Mouse (Mus musculus): Measurements from ENCODE around the gene Ndufv1. TPM values are rescaled to one million over a fixed set of nuclear protein-coding genes. Genes with fewer than 3 reads are reported as not detected.
"Not testable (repeated sequence)": the region's sequence is repeated elsewhere in the genome, so short reads cannot be mapped to it uniquely, and the experiment has no call there.

Ndufv1 gene
- total RNA-seq, 2 experiments from 2014 or later: 359 to 601 TPM

DNA sequence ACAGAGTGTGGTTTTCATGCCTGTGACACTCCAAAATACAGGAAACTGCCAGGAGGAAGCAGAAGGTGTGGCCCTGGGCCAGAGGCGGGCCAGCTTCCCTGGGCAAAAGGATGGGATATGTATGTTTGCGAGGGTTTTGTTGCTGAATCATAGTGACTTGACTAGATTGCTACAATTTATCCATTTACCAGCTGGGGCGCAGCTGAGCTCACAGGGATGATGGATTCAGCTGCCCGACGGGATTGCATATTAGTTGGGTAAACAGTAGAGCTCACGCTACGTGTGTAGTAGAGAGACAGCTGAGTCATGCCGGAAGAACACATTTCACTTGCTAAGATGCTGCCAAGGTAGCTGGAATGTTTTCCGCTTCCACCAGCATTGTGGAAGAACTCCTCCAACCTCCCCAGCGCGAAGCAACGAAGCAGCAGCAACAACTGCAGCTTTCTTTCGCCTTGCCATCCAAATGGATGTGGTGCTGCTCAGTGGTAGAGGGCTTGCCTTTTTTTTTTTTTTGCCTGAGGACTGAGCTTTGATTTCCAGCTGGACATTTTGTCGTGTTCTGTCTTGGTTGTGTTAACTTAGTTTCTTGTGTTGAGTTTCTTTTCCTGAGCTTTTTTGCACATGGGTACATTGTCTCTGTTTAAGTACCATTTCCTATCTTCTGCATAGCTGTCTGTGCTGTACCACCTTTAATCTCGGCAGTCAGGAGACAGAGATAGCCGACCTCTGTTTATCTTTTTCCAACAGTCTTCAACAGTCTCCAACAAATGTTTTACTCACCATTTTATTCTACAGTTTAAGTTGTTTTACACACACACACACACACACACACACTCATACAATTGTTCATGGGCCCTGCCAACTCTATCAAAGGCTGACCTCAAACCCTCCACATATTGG lies 33.6 kb upstream of the Ndufv1 start, which contains the start of gene Gstp2:
Gene Gstp2 (minus strand): TSS at position 58 of the 900 bp plus-strand sequence.
- DNase-seq (ENCODE audit: low spot score in 2 of 2): peak; percentile 58 to 65

DNA sequence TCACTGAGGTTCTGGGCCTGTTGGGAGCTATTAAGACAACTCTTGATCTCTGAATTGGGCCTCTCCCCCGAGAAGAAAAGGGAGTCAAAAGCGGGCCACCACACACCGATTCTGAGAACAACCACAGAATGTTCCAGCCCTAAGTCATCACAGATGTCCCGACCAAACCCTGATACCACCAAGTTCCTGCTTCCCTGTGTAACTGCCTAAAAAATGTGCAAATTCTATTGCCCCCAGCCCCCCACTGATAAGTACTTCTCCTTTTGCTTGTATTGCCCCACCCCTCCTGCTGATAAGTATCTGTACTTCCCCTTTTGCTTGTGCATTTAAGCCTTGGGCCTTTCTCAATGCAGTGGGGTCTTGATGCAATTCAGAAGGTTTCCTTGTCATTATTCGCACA lies 31.5 kb upstream of the Ndufv1 start:
- not testable (repeated sequence) for DNase-seq (ENCODE audit: low spot score in 2 of 2)

DNA sequence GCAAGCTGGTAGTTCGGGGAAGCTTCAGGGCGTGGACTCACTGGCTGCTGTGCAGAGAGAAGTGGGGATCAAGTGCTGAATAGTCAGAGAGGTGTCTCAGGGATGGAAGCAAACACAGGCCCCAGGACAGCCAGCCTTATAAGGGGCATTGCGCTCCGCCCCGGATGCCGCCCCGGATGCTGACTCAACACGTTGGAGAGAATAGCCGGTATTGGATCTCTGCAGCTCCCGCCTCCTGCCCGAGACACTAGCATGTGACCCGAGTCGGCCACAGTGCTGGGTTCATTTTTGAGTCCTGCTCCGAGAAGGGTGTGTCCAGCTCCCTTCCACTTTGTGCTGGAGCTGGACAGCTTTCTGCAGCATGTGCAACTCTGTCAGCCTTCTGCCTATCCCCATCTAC lies 29.5 kb upstream of the Ndufv1 start:
- no peak for DNase-seq (ENCODE audit: low spot score in 2 of 2)

DNA sequence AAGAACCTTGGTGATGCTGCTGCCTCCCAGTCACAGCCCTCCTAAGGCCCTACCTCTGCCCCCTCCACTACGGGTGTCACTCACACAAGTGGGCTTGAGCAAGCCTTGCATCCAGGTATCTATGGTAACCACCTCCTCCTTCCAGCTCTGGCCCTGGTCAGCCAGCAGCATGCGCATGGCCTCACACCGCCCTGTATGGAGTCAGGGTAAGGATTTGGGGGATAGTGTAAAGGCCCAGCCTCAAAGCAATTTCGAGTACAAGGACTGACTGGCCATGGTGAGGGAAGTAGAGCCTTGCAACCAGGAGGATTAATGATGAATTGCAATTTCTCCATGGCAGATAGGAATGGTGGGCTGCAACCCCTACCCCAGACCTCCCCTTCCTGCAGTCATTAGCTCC lies 28.9 kb upstream of the Ndufv1 start:
- DNase-seq (ENCODE audit: low spot score in 2 of 2): not testable (repeated sequence)

DNA sequence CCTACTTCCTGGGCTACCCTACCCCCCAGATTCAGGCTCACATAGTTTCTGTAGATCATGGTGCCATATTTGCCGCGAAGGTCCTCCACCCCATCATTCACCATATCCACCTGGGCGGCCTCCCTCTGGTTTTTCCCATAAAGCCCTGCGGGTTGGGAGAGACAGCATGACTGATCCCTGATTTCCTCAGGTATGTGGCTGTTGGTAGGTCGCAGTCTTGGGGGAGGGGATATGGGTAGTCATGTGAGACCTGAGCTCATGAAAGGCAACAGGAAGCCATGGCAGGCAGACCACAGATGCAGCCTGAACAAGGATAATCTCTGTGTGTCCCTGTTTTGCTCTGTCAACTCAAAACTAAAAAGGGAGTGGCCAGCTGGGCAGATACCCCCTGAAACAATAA lies 28.3 kb upstream of the Ndufv1 start:
- not testable (repeated sequence) for DNase-seq (ENCODE audit: low spot score in 2 of 2)

DNA sequence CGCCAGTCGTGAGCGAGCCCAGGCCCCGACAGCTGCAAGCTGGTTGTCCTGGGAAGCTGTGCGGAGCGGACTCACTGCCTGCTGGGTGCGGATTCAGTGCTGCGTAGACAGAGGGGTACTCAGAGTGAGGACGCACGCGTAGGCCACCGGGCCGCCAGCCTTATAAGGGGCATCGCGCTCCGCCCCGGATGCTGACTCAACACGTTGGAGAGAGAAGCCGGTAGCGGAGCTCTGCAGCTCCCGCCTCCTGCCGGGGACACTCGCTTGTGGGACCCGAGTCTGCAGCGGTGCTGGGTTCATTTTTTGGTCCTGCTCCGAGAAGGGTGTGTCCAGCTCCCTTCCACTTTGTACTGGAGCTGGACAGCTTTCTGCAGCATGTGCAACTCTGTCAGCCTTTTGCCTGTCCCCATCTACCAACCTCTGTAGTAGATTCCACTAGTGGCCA lies 25.2 kb upstream of the Ndufv1 start, which contains the start of gene Gstp1:
Gene Gstp1 (minus strand): TSS at position 198 of the 445 bp plus-strand sequence.
- DNase-seq (ENCODE audit: low spot score in 2 of 2): peak; percentile 86 to 90

DNA sequence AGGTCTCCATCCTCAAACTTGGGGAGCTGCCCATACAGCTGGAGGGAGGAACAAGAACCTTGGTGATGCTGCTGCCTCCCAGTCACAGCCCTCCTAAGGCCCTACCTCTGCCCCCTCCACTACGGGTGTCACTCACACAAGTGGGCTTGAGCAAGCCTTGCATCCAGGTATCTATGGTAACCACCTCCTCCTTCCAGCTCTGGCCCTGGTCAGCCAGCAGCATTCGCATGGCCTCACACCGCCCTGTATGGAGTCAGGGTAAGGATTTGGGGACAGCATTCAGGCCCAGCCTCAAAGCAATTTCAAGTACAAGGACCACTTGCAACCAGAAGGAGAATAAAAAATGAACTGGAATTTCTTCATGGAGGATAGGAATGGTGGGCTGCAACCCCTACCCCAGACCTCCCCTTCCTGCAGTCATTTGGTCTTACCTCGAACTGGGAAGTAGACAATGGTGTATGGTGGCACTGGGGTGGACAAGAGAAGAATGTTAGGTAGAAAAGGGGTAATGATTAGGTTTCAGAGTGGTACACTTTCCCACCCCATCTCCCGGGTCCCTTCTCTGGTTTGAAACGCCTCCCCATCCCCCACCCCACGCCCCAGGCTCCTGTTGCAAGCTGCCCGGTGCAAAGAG lies 24.7 kb upstream of the Ndufv1 start:
- DNase-seq (ENCODE audit: low spot score in 2 of 2): not testable (repeated sequence)

DNA sequence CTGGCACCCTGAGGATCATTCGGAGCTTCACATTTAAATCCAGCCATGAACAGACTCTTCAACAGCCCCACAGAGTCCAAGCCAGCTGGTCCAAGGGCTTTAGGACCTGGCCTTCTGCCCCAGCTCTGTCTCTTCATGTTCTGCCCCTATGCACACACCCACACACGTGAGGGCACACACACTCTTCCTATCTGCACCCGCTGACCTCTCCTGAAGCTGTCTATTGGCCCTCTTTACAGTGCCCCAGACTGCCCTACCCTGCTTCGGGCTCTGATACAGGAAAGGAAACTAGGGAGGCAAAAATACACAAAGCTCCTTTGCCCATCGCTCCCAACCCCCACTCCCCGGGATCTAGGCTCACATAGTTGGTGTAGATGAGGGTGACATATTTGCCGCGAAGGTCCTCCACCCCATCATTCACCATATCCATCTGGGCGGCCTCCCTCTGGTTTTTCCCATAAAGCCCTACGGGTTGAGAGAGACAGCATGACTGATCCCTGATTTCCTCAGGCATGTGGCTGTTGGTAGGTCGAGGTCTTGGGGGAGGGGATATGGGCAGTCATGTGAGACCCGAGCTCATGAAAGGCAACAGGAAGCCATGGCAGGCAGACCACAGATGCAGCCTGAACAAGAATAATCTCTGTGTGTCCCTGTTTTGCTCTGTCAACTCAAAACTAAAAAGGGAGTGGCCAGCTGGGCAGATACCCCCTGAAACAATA lies 23.9 kb upstream of the Ndufv1 start:
- no peak for DNase-seq (ENCODE audit: low spot score in 2 of 2)

DNA sequence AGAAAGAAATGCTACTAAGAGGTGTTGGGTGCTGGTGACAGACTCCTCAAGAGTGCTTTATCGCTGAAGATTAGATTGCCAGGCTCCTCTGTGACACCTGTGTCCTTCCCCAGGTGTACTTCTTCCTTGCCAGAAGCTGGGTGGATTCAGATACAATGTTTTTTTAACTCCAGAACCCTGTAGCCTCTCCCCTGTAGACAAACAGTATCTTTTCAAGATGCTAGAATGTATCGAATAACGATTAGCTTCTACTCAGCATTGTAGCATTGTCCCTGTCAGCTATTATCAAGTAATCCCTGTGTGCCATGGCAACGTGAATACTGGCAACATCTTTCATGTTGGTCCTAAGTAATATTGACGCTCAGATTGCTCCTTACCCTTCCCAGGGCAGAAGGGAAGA lies 21.1 kb upstream of the Ndufv1 start:
- DNase-seq (ENCODE audit: low spot score in 2 of 2): no peak

DNA sequence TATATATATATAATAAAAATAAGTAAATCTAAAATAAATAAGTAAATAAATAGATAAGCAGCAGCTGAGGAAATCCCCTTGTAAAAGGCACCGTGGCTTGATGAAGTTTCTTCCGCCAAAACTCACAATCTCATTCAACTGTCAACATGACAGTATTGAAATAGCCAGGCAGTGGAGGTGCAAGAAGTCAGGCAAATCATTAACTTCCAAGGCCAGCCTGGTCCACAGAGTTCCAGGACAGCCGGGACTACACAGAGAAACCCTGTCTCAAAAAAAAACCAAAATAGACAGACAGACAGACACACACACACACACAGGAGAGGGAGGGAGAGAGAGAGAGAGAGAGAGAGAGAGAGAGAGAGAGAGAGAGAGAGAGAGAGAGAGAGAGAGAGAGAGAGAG lies 20.7 kb upstream of the Ndufv1 start:
- DNase-seq (ENCODE audit: low spot score in 2 of 2): no peak

DNA sequence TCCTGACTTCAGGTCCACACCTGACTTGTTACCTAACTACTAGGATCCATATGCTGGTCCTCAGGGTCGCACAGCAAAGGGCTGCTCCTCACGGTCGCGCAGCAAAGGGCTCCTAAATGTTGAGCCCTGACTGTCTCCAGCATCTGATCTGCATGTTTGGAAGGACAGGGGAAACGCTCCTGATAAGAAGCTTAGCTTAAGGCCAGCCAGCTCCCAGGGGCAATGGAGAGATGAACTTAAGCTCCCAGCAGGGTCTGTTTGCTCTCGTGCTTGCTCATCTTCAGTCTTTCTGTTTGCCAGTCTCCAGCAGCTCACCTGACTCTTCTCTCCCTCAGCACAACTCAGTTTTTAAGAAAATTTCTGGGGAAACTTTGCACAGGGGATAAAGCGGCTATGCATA lies 20.1 kb upstream of the Ndufv1 start:
- no peak for DNase-seq (ENCODE audit: low spot score in 2 of 2)

DNA sequence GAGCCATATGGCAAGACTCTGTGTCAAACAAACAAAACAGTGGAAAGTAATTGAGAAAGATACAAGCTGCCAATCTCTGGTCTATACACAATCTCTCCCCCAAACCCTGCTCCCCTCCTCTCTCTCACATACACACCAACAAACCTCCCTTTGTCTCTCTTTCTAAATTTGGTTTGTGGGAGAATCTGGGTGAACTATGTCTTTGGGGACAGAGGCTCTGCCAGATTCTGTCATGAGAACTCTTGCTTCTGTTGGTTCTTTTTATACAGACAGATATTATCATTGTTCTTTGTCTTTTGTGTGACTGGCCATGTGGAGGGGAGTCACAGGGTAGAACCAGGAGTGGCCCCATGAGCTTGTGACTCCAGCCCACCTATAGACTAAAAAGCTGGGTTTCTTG lies 15.0 kb upstream of the Ndufv1 start:
- no peak for DNase-seq (ENCODE audit: low spot score in 2 of 2)

DNA sequence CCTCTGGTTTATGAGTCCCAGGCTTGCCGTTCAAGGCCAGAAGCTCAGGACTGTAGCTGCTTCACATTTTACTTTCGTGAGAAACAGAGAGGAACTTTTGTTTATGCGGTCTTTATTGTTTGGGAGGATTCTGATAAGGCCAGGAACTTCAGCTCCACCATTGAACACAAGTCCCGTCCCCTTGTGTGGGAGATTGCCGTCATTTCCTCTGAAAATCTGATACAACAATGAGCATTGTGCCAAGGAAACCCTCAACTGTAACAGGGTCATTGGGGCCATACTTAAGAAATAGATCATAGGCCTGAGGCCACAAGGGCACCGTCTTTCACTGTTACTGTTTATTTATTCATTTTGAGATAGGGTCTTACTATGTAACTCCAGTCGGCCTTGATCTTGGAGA lies 10.6 kb upstream of the Ndufv1 start:
- DNase-seq (ENCODE audit: low spot score in 2 of 2): no peak

DNA sequence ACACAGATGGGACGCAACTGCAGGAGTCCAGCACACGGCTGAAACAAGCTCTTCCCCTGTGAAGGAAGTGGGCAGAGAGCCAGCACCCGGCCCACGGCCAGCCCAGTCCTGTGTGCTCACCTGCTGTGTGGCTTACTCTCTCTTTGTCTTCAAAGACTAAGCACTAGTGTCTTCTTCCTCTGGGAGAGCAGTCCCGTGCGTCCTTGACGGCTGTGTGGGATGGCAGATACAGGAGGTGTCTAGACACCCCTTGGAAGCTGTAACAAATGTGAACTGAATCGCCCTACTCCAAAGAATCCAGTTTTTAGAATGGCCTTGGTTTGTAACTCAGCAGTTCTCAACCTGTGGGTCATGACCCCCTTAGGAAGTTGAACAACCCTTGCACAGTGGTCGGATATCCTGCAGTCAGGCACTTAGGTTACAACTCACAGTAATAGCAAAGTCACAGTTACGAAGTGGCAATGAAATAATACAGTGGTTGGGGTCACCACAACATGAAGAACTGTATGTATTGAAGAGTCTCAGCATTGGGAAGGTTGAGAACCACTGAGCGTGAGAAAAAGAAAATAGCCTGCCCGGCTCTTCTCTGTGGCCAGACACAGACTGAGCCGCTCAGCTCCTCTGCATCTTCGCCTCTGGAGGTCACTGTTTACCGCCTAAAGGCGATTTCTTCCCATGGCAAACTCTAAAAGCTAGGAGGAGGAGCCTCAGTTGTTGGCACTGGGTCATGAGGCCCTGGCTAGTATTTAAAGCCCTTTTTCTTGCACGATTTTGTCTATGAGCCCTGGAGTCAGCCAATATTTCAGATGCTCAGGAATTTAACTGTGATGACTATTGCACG lies 6.4 kb upstream of the Ndufv1 start:
- DNase-seq (ENCODE audit: low spot score in 2 of 2): peak; percentile 66 to 71

DNA sequence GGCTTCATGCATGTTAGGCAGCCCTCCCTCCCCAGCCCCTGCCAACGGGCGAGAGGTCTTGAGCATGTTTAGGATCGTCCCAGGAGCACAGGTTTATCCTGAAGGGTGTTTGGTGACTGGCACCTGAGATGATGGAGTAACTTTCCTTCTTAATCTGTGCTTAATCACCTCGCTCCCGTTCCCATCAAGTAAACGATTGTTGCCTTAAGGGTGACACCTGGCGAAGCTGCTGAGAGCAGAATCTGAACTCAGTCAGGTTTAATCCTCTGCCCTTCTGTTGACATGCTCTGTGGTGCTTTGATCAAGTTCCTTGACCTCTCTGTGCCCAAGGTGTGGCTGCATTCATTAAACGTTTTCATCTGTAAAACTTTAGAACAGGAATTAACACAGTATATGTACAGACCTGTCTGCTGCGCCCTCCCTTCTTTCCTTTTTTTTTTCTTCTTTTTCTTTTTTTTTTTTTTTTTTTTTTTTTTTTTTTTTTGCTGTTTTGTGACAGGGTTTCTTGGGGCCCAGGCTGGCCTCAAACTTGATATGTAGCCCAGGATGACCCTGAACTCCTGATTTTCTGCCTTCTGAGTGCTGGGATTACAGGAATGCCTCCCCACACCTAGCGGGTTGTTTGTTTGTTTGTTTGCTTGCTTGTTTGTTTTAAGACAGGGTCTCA lies 5.4 kb upstream of the Ndufv1 start:
- DNase-seq (ENCODE audit: low spot score in 2 of 2): no peak

DNA sequence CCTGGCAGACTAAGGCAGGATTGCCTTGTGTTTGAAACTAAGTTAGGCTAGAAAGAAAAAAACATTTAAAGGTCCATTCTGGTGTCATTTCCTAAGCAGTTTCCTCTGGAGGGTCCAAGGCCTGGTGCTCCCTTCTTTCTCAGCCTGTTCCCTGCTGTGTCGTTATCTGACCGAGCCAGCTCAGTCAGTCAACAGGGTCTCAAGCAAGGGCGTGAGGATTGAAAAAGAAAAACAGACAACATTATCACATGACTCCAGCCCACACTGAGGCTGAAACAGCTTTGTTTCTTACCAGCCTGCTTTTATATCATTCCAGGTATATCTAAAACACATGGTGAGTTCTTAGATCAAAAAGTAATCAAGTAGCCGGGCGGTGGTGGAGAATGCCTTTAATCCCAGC lies 3.0 kb upstream of the Ndufv1 start:
- no peak for DNase-seq (ENCODE audit: low spot score in 2 of 2)

DNA sequence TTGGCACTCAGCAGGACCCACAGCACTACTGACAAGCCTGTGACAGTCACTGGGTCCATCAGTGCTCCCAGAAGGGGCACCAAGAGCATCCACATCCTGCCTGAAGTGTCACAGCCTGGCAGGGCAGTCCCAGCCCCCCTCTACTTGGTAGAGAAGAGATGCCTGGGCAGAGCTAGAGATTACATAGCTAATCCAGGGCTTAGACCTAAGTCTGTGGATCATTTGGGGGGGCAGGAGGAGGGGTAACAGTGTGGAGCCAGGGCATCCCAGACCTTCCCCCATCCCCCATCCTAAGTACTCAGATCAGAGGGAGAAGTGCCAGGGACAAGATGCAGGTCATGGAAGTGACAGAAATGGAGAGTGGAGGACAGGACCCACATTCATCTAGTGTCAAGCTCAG lies 2.2 kb upstream of the Ndufv1 start:
- DNase-seq (ENCODE audit: low spot score in 2 of 2): no peak

DNA sequence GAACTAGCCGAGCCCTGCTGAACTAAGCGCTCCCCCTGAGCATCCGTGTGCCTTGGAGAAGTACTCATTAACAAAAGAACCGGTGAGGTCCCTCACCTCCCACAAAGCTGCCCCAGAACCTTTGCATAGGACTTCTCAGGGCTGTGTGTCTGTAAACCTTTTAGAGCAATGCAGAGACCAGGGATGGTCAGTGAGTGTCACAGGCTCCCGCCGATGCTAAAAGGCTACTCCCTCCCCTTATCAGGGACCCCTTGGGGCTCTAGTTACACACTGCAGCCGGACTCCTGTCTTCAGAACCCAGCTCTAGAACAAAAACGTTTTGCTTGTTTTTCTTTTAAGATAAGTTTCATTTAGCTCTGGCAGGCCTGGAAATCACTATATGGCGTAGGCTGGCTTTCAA lies 460 bp upstream of the Ndufv1 start:
- DNase-seq (ENCODE audit: low spot score in 2 of 2): no peak

DNA sequence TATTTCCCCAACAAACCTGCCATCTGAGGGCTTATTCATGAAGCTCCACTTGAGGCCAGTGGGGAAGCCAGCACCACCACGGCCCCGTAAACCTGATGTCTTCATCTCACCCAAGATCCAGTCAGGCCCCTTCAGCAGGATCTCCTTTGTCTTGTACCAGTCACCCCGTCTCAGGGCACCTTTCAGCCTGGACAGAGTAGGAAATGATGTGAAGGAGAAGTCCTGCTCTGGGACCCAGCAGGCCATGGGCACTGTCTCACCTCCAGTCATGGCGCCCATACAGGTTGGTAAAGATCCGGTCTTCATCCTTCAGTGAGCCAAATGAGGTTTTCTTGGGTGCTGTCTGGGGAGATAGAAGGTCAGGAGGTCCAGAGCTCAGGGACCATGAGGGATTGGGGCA lies 1.5 kb downstream of the Ndufv1 start:
- no peak for DNase-seq (ENCODE audit: low spot score in 2 of 2)

DNA sequence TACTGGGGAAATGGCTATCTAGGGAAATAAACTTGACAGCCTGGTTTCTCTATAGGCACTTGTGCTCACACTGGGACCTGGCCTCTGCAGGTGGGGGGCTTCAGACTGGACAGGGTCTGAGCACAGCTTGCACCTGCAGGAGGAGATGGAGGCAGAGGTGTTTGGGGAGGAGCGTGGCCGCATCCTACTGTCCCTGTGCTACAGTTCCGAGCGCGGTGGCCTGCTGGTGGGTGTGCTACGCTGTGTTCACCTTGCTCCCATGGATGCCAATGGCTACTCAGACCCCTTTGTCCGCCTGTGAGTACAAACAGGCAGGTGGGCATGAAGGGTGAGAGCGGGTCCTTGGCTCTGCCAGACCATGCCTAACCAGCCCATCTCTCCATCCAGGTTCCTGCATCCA lies 6.6 kb downstream of the Ndufv1 start:
- no peak for DNase-seq (ENCODE audit: low spot score in 2 of 2)

Data from adrenal gland, adult 18-20 months (tissue).